Mouse (Mus musculus) CD8-positive naive resting alpha-beta T cell, adult 2 months (primary cell): ENCODE measurements around the gene Mmrn1.
"Not testable (repeated sequence)": the region's sequence is repeated elsewhere in the genome, so short reads cannot be mapped to it uniquely, and the experiment has no call there.

Experiments used
- DNase-seq, 2 experiments: peaks; one replicate each; pipeline ENCODE4 v3.0.0; 2022; ENCODE audit warnings: low read depth in 2 of 2, low spot score in 2 of 2

The Mmrn1 gene

DNA sequence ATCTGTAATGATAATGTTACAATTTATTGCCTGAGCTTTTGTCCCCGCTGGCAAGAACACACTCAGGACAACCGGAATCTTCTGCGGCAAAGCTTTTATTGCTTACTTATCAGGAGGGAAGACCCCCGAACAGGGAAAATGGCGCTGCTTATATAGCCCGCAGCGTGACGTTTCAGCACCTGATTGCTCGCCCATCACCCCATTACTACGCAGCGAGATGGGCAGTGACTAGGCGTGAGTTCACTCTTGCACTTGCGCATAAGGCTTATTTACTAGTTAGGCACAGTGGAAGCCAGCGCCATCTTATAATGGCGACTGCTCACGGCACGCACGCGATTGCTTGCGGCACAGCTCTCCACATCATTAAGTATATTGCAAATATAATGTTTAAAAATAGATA, at the start of gene Mmrn1:
Gene Mmrn1 (plus strand): TSS at position 301 of the 400 bp plus-strand sequence.
- not testable (repeated sequence) for DNase-seq

DNA sequence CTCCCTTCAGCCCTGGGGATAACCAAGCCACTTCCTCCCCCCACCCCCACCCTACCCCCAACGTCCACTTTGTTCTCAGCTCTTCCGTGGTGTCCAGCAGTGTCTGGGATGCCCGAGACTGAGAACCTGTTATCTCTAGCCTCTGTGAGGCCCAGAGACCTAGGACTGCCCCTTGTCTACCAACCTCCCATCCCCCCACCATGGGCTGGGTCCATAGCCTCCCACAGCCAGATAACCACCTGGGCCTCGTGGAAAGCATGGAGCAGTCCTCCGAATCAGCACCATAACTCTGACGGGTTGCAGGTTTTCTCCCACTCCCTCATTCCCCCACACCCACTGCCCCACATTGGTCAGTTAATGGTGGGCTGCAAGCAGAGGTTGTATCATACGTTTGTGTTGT, 44.4 kb upstream of the Mmrn1 start:
- DNase-seq, result no peak

DNA sequence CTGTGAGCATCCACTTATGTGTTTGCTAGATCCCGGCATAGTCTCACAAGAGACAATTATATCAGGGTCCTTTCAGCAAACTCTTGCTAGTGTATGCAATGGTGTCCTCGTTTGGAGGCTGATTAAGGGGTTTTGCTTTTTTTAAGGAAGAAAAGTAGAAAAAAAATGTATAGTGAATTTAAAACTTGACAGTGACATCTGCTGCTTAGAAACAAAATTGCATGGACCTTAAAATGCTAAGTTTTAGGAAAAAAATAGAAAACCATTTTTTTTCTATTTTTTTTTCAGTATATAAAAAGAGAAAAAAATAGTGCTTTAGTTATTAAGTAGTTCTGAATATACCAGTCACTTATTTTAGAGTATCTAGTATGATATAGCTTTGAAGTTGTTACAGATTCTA, 43.2 kb upstream of the Mmrn1 start:
- DNase-seq, result no peak

DNA sequence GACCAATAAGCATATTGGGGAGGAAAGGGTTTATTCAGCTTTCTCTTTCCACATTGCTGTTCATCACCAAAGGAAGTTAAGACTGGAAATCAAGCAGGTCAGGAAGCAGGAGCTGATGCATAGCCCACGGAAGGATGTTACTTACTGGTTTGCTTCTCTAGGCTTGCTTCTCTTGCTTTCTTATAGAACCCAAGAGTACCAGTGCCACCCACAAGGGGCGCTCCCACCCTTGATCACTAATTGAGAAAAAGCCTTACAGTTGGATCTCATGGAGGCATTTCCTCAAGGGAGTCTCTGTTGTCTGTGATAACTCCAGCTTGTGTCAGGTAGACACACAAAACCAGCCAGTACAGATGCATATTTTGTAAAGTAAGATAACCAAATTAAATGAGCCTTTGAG, 17.5 kb upstream of the Mmrn1 start:
- no peak for DNase-seq

DNA sequence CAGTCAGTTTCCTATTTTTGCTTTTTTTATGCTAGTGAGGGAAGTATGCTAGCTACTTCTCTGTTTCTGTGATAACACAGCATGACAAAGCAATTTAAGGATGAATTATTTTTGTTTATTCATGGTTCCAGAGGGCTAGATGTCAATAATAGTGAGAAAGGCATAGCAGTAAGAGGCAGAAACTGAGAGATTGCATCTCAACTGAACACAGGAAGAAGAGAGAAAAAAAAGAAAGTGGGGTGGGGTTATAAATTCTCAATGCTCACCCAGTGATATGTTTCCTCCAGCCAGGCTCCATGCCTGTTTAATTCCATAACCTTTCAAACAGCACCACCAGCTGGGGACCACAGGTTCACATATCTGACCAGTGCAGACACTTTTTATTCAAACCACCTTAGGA, 6.6 kb downstream of the Mmrn1 start:
- no peak for DNase-seq

DNA sequence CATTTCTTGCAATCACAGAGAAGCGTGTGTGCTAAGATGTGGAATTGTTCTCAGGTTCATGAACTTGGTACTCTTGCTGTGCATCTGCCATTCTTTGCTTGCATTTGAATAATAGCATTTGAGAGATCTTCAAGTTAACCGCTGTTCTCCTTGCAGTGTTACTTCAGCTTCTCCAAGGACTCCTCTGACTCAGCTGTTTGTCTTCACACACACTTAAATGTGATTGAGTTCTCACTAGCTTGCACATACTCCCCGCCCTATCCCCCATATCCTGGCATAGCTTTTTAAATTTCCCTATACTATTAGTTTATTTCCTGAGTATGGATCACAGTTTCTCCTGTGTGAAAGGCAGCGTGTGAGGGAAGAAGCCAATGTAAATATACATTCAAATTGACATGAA, 10.1 kb downstream of the Mmrn1 start:
- DNase-seq, result no peak

DNA sequence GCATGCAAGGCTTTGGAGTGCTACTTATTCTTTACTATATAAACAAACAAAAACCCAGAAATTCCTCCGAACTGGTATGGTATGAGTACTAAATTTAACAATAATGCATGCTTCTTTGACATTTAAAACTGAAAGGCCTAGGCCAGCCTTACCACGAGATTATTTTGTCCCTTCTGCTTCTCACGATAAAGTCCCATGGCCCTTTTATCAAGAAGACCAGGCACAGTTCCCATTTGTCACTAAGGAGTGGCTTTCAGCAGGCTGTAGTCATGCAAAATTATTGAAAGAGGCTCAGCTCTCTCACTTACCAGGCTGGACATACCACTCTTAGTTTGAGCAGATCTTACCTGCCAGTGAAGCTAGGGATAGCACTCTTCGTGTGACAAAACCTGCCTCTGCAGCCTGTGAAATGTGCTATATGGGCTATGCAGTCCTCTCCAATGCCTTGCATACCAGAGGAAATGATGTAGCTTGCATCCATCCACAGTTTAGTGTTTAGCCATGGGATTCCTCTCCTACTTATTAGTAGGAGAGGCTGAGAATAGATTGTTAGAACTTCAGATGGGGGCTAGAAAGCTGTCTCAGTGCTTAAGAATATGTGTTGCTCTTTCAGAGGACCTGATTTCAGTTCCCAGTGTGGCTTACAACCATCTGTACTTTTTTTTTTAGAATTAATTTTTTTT, 10.8 kb downstream of the Mmrn1 start:
- DNase-seq, result no peak

DNA sequence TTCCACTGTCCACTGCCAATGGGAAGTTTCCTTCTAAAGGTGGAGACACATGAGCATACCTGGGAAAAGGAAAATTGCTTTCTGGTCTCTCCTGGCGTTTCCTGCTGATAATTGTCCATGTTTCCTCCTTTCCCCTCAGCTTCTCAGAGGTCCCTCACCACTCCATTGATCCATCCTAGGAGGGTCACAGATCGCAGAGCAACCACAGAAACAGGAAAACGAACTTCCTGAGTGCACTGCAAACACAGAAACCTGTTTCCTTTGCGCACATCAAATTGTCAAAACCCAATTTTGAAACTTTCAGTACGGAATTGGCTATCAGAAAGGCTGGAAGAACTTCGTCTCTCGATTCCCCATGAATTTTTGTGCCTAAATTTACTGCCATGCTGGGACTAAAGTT, 19.4 kb downstream of the Mmrn1 start:
- DNase-seq, result no peak

DNA sequence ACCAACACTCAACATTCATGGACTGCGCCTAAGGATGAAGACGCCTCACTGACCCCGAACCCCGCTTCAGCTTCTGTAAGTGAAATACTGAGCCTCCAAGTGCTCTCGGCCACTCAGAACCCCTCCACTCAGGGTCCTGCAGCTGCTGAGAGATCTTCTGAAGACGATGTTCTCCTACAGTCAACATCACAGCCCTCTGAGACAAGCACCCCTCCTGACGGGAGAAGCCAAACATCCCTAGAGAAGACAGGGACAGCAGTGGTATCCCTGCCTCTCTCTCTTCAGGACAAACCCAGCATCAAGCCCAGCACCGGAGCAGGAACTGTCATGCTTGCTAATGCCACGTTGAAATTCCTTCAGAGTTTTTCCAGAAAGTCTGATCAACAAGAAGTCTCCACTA, 19.8 kb downstream of the Mmrn1 start:
- no peak for DNase-seq

DNA sequence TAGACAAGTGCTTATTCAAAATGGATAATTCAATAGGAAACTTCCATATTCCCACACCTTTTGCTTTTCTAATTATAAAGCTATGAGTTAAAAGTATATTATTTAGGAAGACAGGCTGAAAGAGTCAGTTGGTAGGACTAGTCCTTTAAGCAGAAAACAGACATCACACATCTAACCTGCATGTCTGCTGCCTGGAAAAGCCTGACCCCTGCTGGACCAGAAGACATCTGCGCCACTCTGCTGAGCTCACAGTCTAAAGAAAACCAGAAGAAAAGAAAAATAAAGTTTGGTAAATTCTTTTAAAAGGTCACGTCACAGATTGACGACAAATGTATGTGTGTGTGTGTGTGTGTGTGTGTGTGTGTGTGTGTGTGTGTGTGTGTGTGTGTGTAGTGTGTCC, 25.6 kb downstream of the Mmrn1 start:
- no peak for DNase-seq

DNA sequence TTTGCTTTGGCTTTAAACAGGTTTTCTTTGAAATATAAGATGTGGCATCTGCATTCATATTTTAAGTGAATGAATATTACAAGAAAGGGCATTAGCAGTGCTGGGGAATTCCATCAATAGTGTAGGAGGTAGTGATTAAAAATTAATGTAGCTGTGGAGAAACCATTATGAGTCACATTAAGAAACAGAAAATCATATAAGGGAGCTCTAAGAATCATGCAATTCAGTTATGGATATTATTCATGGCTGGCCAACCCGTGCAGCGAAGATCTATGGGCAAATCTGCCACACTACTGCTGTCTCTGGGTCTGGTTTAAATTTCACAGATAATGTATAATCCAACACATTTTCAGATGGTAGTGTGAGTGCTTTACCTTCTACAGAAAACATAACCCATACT, 36.5 kb downstream of the Mmrn1 start:
- DNase-seq, result no peak

DNA sequence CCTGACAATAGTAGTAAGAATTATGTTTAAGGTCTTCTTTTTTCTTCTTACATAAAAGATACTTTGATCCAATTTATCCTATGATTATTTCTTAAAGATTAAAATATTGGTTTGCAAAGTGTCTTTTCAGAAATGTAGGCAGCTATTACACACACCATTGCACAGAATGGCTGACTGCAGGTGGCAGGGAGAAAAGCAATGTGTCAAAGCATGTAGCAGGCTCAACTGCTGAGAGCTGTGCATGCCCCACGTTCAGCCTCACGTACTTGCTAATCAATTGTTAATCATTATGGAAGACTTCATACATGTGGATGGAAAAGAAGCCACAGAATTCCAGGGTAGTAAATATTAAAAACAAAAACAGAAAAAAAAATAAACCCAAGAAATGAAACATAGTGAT, 37.1 kb downstream of the Mmrn1 start:
- no peak for DNase-seq

DNA sequence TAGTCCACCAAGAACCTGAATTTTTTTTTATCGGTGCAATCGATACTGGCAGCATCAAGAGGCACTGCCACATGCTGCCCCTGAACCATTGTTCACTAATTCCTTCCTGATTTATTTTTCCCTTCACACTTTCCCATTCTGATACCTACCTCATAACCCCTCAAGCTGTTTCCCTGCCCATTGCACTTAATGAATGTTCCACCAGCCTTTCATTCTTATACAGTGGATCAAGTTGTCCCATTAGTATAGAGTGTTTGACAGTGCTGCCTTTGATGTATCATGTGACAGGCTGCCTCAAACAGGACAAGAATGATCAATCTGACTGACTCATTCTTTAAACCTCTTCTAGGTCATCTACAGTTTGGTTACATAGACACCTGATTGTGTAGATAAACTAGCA, 37.9 kb downstream of the Mmrn1 start:
- no peak for DNase-seq

DNA sequence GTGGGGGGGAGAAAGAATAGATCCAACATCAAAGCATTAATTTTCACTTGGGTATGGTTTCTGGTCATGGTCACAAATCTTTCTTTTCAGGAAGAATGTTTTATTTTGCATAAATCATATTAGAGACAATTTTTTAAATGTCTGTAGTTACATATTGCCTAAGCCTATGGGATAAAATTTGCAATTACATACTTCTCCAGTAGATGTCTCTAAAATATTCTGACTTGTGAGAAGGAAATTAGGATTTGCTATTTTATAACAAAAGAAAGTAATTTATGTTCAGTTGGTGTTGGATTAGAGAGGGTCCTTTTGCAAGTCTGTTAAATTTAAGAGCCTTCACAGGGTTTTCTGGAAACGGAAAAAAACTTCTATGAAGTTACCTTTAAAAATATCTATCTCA, 39.0 kb downstream of the Mmrn1 start:
- DNase-seq, result no peak

DNA sequence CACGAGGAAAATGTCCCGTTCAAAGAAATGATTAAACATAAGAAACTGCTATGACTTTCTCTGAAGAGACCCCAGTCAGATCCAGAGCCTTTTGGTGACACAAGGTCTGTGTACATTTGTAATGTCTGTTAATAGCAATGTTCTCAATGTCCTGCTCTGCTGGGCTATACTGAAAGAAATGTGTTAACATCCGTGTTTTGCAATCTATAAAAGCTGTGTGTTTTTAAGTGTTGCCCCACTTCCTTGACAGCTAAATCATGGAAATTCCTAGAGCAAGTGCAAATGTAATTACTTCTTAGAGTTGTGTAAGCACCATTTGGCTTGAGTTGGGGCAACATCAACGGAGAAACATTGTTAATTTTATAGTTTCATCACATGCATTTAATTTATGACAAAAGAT, 42.2 kb downstream of the Mmrn1 start:
- DNase-seq, result no peak

DNA sequence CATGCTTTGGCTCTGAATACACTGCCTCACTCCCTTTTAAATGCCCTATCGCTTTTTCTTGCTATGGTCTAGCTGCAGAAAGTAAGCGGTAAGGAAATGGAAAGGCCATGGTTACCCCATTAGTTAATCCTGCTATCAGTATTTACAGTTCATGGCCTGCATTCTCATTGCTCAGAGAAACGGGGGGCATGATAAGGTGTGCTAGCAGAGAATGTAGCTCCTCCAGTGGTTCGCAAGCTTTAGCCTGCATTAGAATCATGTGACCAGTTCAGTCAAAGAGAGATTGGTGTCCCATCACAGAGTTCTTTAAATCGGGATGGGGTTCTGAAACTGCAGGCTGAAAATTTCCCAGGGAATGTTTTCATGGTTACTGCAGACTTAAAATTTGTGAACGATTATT, 44.6 kb downstream of the Mmrn1 start:
- DNase-seq, result no peak

DNA sequence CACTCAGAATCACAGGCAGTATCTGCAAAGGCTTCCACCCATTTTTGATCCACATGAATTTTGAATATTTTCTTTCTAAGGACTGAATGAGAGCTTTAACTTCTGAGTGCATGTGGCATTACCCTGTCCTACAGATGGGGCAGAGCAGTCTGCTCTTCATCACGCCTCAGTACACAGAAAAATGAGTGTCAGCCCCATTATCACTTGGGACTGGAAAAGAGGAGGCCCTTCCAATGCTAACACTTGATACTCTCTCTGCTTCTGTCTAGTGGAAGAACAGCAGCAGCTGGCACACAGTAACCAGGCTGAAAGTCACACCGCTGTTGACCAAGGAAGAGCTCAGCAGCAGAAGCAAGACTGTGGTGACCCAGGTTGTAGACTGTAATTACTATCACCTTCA, 46.0 kb downstream of the Mmrn1 start:
- no peak for DNase-seq

DNA sequence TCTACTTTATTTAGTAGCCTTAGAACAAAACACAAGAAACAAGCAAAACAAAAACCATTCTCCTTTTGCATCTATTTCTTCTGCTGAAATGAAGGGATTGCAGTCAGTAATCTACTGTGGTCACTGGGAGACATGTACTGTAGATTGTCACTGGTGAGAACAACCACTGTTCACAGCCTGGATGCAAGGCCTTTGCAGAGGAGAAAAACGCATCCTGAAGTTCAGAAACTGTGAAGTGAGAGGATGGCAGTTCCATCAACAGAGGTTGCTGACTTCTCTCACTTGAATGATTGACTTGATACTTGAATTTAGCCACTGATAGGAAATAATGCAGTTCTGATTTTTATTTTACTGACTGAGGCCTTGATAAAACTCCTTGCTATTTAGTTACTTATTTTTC, 53.8 kb downstream of the Mmrn1 start:
- no peak for DNase-seq

DNA sequence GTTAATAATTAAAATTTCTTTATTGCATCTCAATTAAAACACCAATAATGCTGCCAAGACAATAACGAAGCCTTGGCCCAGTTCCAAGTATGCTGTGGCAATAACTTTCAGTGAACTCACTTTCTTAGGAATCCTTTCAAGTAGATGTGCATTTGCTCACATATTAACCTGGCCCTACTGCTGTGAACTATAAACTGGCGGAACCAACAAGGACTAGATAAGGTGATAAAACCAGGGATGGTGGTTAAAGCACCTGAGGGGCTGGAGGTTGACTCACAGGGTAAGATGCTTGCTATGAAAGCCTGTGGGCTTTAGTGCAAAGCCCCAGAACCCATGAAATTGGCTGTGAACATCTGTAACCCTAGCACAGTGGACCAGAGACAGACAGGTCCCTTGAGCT, 54.3 kb downstream of the Mmrn1 start:
- no peak for DNase-seq

DNA sequence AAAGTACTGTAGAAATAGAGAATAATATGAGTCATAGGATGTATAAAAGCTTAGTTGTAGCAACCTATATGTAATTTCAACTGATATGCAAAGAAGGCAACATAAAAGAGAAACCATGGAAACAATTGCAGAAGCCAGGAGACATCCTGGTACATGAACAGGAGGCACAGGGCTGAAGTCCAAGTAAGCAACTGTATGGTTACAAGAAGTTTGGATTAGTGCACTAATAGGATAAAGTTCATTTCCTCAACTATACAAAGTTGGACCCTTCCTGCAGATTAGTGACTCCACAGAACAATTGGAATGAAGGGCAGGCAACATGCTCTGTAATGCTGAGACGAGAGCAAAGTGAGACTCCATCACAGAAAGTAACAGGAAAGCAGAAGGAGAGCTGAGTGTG, 59.6 kb downstream of the Mmrn1 start:
- DNase-seq, result no peak

DNA sequence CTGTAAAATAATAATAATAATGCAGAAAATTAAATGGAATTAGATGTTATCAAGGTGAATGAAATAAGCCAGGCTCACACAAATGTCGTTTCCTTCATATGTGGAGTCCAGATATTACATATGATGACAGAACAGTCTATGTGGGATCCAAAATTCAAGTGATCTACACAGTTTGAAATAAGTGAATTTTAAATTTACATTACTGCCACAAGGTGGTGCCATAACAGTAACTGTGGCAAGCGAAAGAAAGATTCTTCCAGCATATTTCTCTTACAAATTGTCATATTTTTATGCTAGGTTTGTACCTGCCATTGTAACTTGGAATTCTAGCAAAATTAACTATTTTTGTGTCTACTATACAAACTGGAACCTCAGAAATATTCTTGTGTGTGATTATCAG, 61.1 kb downstream of the Mmrn1 start:
- no peak for DNase-seq

DNA sequence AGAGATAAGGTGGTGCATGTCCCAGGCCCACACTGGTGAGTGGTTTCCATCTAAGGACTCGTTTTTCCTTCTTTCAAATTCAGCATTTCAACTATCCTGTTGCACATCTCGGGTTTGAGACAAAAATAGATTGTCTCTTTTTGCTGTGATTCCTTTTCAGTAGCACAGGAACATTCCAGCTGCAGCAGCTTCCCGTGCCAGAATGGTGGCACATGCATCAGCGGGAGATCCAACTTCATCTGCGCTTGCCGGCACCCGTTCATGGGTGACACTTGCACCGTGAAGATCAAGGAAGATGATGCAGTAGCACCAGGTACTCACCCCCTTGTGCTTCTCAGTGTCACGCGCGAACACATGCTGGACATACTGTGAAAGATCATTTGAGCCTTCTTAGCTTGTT, 62.1 kb downstream of the Mmrn1 start:
- no peak for DNase-seq

DNA sequence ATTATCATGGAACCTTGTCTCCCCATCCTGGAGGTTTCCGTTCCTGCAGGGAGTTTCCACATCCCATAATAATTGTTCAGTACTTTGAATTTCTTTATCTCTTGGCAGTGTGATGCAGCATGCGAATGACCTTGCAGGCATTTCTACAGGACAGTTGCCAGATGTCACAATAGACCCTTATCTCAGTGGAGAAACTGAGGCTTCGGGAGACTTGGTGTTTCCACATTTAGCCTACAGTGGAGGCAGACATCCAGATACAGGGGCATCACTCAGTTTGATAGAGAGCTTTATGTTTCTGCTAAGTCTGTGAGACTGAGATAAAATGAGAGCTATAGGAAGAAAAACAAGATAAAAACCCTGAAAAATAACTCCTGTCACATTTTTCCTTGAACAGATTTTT, 63.0 kb downstream of the Mmrn1 start:
- no peak for DNase-seq

DNA sequence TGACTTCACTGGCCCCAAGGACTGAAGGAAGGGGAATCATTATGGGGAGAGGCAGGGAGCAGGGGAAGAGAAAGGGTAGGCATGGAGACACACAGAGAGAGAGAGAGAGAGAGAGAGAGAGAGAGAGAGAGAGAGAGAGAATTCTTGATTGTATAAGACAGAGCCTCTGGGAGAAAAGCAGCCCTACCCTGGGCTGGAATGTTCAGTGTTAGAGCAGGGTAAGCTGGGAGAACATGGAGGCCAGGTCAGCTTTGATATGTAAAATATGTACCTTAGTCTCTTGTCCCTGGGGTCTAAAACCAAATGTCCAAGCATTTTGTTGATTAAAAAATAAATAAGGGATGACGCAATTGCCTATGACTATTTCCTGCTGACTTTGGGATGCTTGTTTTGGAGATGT, 67.6 kb downstream of the Mmrn1 start:
- DNase-seq, result no peak
